Mouse (Mus musculus): ENCODE measurements around the gene Pacrg. TPM values are rescaled to one million over a fixed set of nuclear protein-coding genes. Genes with fewer than 3 reads are reported as not detected.

The Pacrg gene
- polyA plus RNA-seq, 1 experiment from 2014 or later: 6.7 TPM

- Histone ChIP-seq H3K27ac (ENCODE audit: low read length) (no peak overlapping the region), H3K9ac (replicated peaks; ENCODE audit: low read depth, low read length) (no peak overlapping the region), H3K9me3 (ENCODE audit: control insufficient read depth, low read length) (no peaks in the 10 kb centered on the region), H3K4me2 (ENCODE audit: low read length) (no peak overlapping the region), H3K4me1 (replicated peaks; ENCODE audit: control insufficient read depth, insufficient read depth, low read length) (no peaks in the 10 kb centered on the region), H3K27me3 (replicated peaks; ENCODE audit: control insufficient read depth, insufficient read depth, low read length) (no peaks in the 10 kb centered on the region), H3K4me3 (replicated peaks; ENCODE audit: low read length) (no peak overlapping the region), H3K36me3 (ENCODE audit: control insufficient read depth, insufficient read depth) (no peaks in the 10 kb centered on the region)
- WGBS: 97% methylated on average over 1 of the region's 1 CpGs
- ATAC-seq: no peak
These were observed 75.8 kb downstream of the Pacrg start for GRCm38 (mm10) chr17:10764343-10764742.

- Histone ChIP-seq H3K36me3 (ENCODE audit: control insufficient read depth, insufficient read depth) (no peaks in the 10 kb centered on the region), H3K9me3 (ENCODE audit: control insufficient read depth, low read length) (no peaks in the 10 kb centered on the region), H3K27ac (ENCODE audit: low read length) (no peak overlapping the region), H3K9ac (replicated peaks; ENCODE audit: low read depth, low read length) (no peak overlapping the region), H3K4me2 (ENCODE audit: low read length) (no peak overlapping the region), H3K27me3 (replicated peaks; ENCODE audit: control insufficient read depth, insufficient read depth, low read length) (no peaks in the 10 kb centered on the region), H3K4me1 (replicated peaks; ENCODE audit: control insufficient read depth, insufficient read depth, low read length) (no peaks in the 10 kb centered on the region), H3K4me3 (replicated peaks; ENCODE audit: low read length) (no peak overlapping the region)
- 96% methylated on average over 5 of the region's 5 CpGs for whole genome bisulfite sequencing
- no peak for ATAC-seq
These were observed 82.7 kb downstream of the Pacrg start for GRCm38 (mm10) chr17:10757455-10757854.

GRCm38 (mm10) chr17:10744709-10745461 lies 95.2 kb downstream of the Pacrg start:
- ATAC-seq: peak; percentile 95
- 2% methylated on average over 4 of the region's 4 CpGs for WGBS
- Histone ChIP-seq H3K9me3 (ENCODE audit: control insufficient read depth, low read length) (no peaks in the 10 kb centered on the region), H3K27me3 (replicated peaks; ENCODE audit: control insufficient read depth, insufficient read depth, low read length) (no peaks in the 10 kb centered on the region), H3K4me3 (replicated peaks; ENCODE audit: low read length) (no peak overlapping the region), H3K36me3 (ENCODE audit: control insufficient read depth, insufficient read depth) (no peaks in the 10 kb centered on the region), H3K9ac (replicated peaks; ENCODE audit: low read depth, low read length) (no peak overlapping the region), H3K4me1 (replicated peaks; ENCODE audit: control insufficient read depth, insufficient read depth, low read length) (peaks cover 15% of the 10 kb centered on the region), H3K27ac (ENCODE audit: low read length) (peak overlapping the region; percentile 88), H3K4me2 (ENCODE audit: low read length) (0 out of 2 replicates have a peak overlapping the region, but pooled peaks have one; percentile 15)

- Histone ChIP-seq H3K9me3 (ENCODE audit: control insufficient read depth, low read length) (peaks cover 2% of the 10 kb centered on the region; the same call in 1 of the 2 replicates), H3K4me2 (ENCODE audit: low read length) (no peak overlapping the region), H3K4me3 (replicated peaks; ENCODE audit: low read length) (no peak overlapping the region), H3K9ac (replicated peaks; ENCODE audit: low read depth, low read length) (no peak overlapping the region), H3K27me3 (replicated peaks; ENCODE audit: control insufficient read depth, insufficient read depth, low read length) (no peaks in the 10 kb centered on the region), H3K27ac (ENCODE audit: low read length) (no peak overlapping the region), H3K36me3 (ENCODE audit: control insufficient read depth, insufficient read depth) (no peaks in the 10 kb centered on the region), H3K4me1 (replicated peaks; ENCODE audit: control insufficient read depth, insufficient read depth, low read length) (peaks cover 19% of the 10 kb centered on the region)
- no peak for ATAC-seq
- 93% methylated on average over 2 of the region's 2 CpGs for WGBS
These were observed 100.0 kb downstream of the Pacrg start for GRCm38 (mm10) chr17:10740083-10740482.

GRCm38 (mm10) chr17:10737966-10738365 lies 102.1 kb downstream of the Pacrg start:
- Histone ChIP-seq H3K27me3 (replicated peaks; ENCODE audit: control insufficient read depth, insufficient read depth, low read length) (no peaks in the 10 kb centered on the region), H3K4me3 (replicated peaks; ENCODE audit: low read length) (no peak overlapping the region), H3K4me2 (ENCODE audit: low read length) (no peak overlapping the region), H3K9me3 (ENCODE audit: control insufficient read depth, low read length) (peaks cover 2% of the 10 kb centered on the region; the same call in 1 of the 2 replicates), H3K36me3 (ENCODE audit: control insufficient read depth, insufficient read depth) (no peaks in the 10 kb centered on the region), H3K27ac (ENCODE audit: low read length) (no peak overlapping the region), H3K4me1 (replicated peaks; ENCODE audit: control insufficient read depth, insufficient read depth, low read length) (peaks cover 15% of the 10 kb centered on the region), H3K9ac (replicated peaks; ENCODE audit: low read depth, low read length) (no peak overlapping the region)
- ATAC-seq: no peak

GRCm38 (mm10) chr17:10734733-10735132 lies 105.4 kb downstream of the Pacrg start:
- peaks cover 20% of the 10 kb centered on the region for H3K4me1 ChIP-seq (replicated peaks; ENCODE audit: control insufficient read depth, insufficient read depth, low read length)
- H3K36me3 ChIP-seq (ENCODE audit: control insufficient read depth, insufficient read depth): no peaks in the 10 kb centered on the region
- 39% methylated on average over 6 of the region's 6 CpGs for WGBS
- peaks cover 2% of the 10 kb centered on the region; the same call in 1 of the 2 replicates for H3K9me3 ChIP-seq (ENCODE audit: control insufficient read depth, low read length)
- H3K27ac ChIP-seq (ENCODE audit: low read length): no peak overlapping the region
- no peak overlapping the region for H3K4me3 ChIP-seq (replicated peaks; ENCODE audit: low read length)
- no peak overlapping the region for H3K9ac ChIP-seq (replicated peaks; ENCODE audit: low read depth, low read length)
- no peak for ATAC-seq
- no peak overlapping the region for H3K4me2 ChIP-seq (ENCODE audit: low read length)
- H3K27me3 ChIP-seq (replicated peaks; ENCODE audit: control insufficient read depth, insufficient read depth, low read length): no peaks in the 10 kb centered on the region

GRCm38 (mm10) chr17:10732303-10733048 lies 107.6 kb downstream of the Pacrg start:
- Histone ChIP-seq H3K9me3 (ENCODE audit: control insufficient read depth, low read length) (no peaks in the 10 kb centered on the region), H3K9ac (replicated peaks; ENCODE audit: low read depth, low read length) (no peak overlapping the region), H3K27me3 (replicated peaks; ENCODE audit: control insufficient read depth, insufficient read depth, low read length) (no peaks in the 10 kb centered on the region), H3K36me3 (ENCODE audit: control insufficient read depth, insufficient read depth) (no peaks in the 10 kb centered on the region), H3K4me3 (replicated peaks; ENCODE audit: low read length) (no peak overlapping the region), H3K4me1 (replicated peaks; ENCODE audit: control insufficient read depth, insufficient read depth, low read length) (peaks cover 20% of the 10 kb centered on the region), H3K4me2 (ENCODE audit: low read length) (no peak overlapping the region), H3K27ac (ENCODE audit: low read length) (no peak overlapping the region)
- peak; percentile 87 for ATAC-seq
- WGBS: 6% methylated on average over 4 of the region's 4 CpGs

- H3K27me3 ChIP-seq (replicated peaks; ENCODE audit: control insufficient read depth, insufficient read depth, low read length): no peaks in the 10 kb centered on the region
- H3K9ac ChIP-seq (replicated peaks; ENCODE audit: low read depth, low read length): no peak overlapping the region
- no peak for ATAC-seq
- H3K4me2 ChIP-seq (ENCODE audit: low read length): no peak overlapping the region
- WGBS: 91% methylated on average over 3 of the region's 3 CpGs
- H3K4me3 ChIP-seq (replicated peaks; ENCODE audit: low read length): no peak overlapping the region
- no peaks in the 10 kb centered on the region for H3K36me3 ChIP-seq (ENCODE audit: control insufficient read depth, insufficient read depth)
- no peaks in the 10 kb centered on the region for H3K4me1 ChIP-seq (replicated peaks; ENCODE audit: control insufficient read depth, insufficient read depth, low read length)
- H3K9me3 ChIP-seq (ENCODE audit: control insufficient read depth, low read length): no peaks in the 10 kb centered on the region
- H3K27ac ChIP-seq (ENCODE audit: low read length): no peak overlapping the region
These were observed 115.3 kb downstream of the Pacrg start for GRCm38 (mm10) chr17:10724853-10725252.

- peaks cover 3% of the 10 kb centered on the region; the same call in 1 of the 2 replicates for H3K4me1 ChIP-seq (replicated peaks; ENCODE audit: control insufficient read depth, insufficient read depth, low read length)
- H3K4me2 ChIP-seq (ENCODE audit: low read length): no peak overlapping the region
- 66% methylated on average over 1 of the region's 1 CpGs for WGBS
- H3K9me3 ChIP-seq (ENCODE audit: control insufficient read depth, low read length): no peaks in the 10 kb centered on the region
- H3K27ac ChIP-seq (ENCODE audit: low read length): no peak overlapping the region
- no peaks in the 10 kb centered on the region for H3K27me3 ChIP-seq (replicated peaks; ENCODE audit: control insufficient read depth, insufficient read depth, low read length)
- H3K4me3 ChIP-seq (replicated peaks; ENCODE audit: low read length): no peak overlapping the region
- no peak overlapping the region for H3K9ac ChIP-seq (replicated peaks; ENCODE audit: low read depth, low read length)
- no peaks in the 10 kb centered on the region for H3K36me3 ChIP-seq (ENCODE audit: control insufficient read depth, insufficient read depth)
- no peak for ATAC-seq
These were observed 118.5 kb downstream of the Pacrg start for GRCm38 (mm10) chr17:10721562-10721961.

Measured in forebrain, embryonic 16.5 days (tissue).